Mouse (Mus musculus) embryonic facial prominence, embryonic 11.5 days (tissue): ENCODE results near the gene Ank3. TPM values are rescaled to one million over a fixed set of nuclear protein-coding genes. Genes with fewer than 3 reads are reported as not detected.

Experiments
- ATAC-seq: fragments of 200-750 bp; cut with Nextera tagmentation; replicated peaks from 2 replicates; pipeline ENCODE4 v1.8.0; 2017; ENCODE audit warnings: low read depth; ENCODE audit not compliant: insufficient number of reproducible peaks, low FRiP score, low TSS enrichment
- DNase-seq: peaks from one replicate; pipeline ENCODE4 v3.0.0-alpha.2; 2015; ENCODE audit warnings: low spot score
- H3K27ac ChIP-seq: fragments of 300-500 bp; sonication (generic); replicated peaks from 2 replicates; pipeline ENCODE4 v1.5.1; 2014; ENCODE audit warnings: mild to moderate bottlenecking, low read depth, low read length, control low read depth
- H3K27me3 ChIP-seq: fragments of 300-500 bp; sonication (generic); 2 replicates; pipeline ENCODE4 v1.6.1; 2014; ENCODE audit warnings: mild to moderate bottlenecking, low read length, moderate library complexity, mixed read lengths; ENCODE audit not compliant: control insufficient read depth, insufficient read depth
- H3K36me3 ChIP-seq: fragments of 300-500 bp; sonication (generic); replicated peaks from 2 replicates; pipeline ENCODE4 v1.6.1; 2014; ENCODE audit warnings: low read depth, mild to moderate bottlenecking, low read length, moderate library complexity, mixed read lengths; ENCODE audit not compliant: control insufficient read depth, insufficient read depth
- H3K4me1 ChIP-seq: fragments of 300-500 bp; sonication (generic); 2 replicates; pipeline ENCODE4 v1.6.1; 2014; ENCODE audit warnings: low read length, mixed read lengths; ENCODE audit not compliant: control insufficient read depth, insufficient read depth
- H3K4me2 ChIP-seq: fragments of 300-500 bp; sonication (generic); 2 replicates; pipeline ENCODE4 v1.6.1; 2014; ENCODE audit warnings: low read depth, mild to moderate bottlenecking, control low read depth, low read length, moderate library complexity
- H3K4me3 ChIP-seq: fragments of 300-500 bp; sonication (generic); 2 replicates; pipeline ENCODE4 v1.5.1; 2014; ENCODE audit warnings: low read depth, low read length, control low read depth
- H3K9ac ChIP-seq: fragments of 300-500 bp; sonication (generic); replicated peaks from 2 replicates; pipeline ENCODE4 v1.6.1; 2014; ENCODE audit warnings: mild to moderate bottlenecking, control low read depth, low read length
- H3K9me3 ChIP-seq: fragments of 300-500 bp; sonication (generic); replicated peaks from 2 replicates; pipeline ENCODE4 v1.6.1; 2016; ENCODE audit warnings: mild to moderate bottlenecking, low read length, inconsistent platforms, mixed read lengths; ENCODE audit not compliant: control insufficient read depth
- WGBS: fragments of 180-500 bp; shearing (Covaris S2); extraction: QIAGEN DNeasy Blood & Tissue Kit; methylation state at CpG from one replicate; pipeline ENCODE4 v1.1.7; 2014; 5-methylcytosine and 5-hydroxymethylcytosine counted together
- polyA plus RNA-seq: library from polyadenylated mRNA; unstranded; fragments of >200 nt; fragmentation: Nextera tagmentation; extraction: Ambion mirVana; gene quantifications from 2 replicates; pipeline ENCODE4 v1.2.1, GENCODE M21; 2014

The Ank3 gene
- polyA plus RNA-seq, 1 experiment from 2014 or later: 32.5 TPM

DNA sequence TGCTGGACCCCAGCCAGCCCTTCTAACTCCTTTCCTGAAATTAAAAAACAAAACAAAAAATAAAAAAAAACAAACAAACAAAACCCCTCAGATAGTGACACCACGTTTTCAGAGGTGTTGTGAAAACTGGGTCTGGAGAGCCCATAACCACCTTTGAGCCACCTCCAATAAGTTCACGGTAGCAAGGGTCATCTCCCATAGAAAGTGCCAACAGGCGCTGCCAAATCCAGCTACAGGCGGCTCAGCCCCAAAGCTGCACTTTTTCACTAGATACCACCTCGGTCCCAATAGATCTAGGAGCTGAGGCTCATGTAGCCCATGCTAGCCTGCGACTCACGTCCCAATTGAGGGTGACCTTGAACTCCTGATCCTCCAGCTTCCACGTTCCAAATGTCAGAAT is 547.7 kb downstream of the Ank3 start:
- H3K4me3 ChIP-seq: no peak overlapping the region
- WGBS: 87% methylated on average over 8 of the region's 8 CpGs
- no peak for DNase-seq
- no peaks in the 10 kb centered on the region for H3K36me3 ChIP-seq
- H3K4me2 ChIP-seq: no peak overlapping the region
- H3K4me1 ChIP-seq: no peaks in the 10 kb centered on the region
- H3K9me3 ChIP-seq: no peaks in the 10 kb centered on the region
- no peak overlapping the region for H3K27ac ChIP-seq
- H3K27me3 ChIP-seq: no peaks in the 10 kb centered on the region
- H3K9ac ChIP-seq: no peak overlapping the region
- ATAC-seq: no peak

- Histone ChIP-seq H3K4me2 (no peak overlapping the region), H3K36me3 (no peaks in the 10 kb centered on the region), H3K27ac (no peak overlapping the region), H3K9ac (no peak overlapping the region), H3K27me3 (no peaks in the 10 kb centered on the region), H3K4me3 (no peak overlapping the region), H3K9me3 (no peaks in the 10 kb centered on the region), H3K4me1 (no peaks in the 10 kb centered on the region)
- no peak for DNase-seq
- 90% methylated on average over 6 of the region's 6 CpGs for WGBS
- ATAC-seq: no peak
Measured at GRCm38 (mm10) chr10:69947093-69947492, 548.5 kb downstream of the Ank3 start.

- DNase-seq (no peak), ATAC-seq (no peak)
- no peak overlapping the region for H3K4me3 ChIP-seq
- H3K27ac ChIP-seq: no peak overlapping the region
- WGBS: 93% methylated on average over 11 of the region's 11 CpGs
- H3K9ac ChIP-seq: no peak overlapping the region
- no peaks in the 10 kb centered on the region for H3K36me3 ChIP-seq
- H3K4me2 ChIP-seq: no peak overlapping the region
- no peaks in the 10 kb centered on the region for H3K9me3 ChIP-seq
- H3K27me3 ChIP-seq: no peaks in the 10 kb centered on the region
- H3K4me1 ChIP-seq: no peaks in the 10 kb centered on the region
Measured at GRCm38 (mm10) chr10:69950236-69950918, 551.8 kb downstream of the Ank3 start.

DNA sequence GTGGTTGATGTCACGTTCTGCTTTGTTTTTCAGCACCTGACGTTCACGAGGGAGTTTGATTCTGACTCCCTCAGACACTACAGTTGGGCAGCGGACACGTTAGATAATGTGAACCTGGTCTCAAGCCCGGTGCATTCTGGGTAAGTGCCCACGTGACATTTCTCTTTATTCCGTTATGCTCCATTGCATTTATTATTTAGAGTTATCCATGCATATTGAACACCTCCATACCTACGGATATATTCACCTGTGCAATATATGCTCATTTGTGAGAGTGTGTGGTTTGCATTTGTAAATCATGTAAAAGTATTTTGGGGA is 552.3 kb downstream of the Ank3 start:
- no peak for DNase-seq
- no peaks in the 10 kb centered on the region for H3K36me3 ChIP-seq
- H3K4me1 ChIP-seq: no peaks in the 10 kb centered on the region
- no peaks in the 10 kb centered on the region for H3K9me3 ChIP-seq
- no peak overlapping the region for H3K4me3 ChIP-seq
- no peaks in the 10 kb centered on the region for H3K27me3 ChIP-seq
- no peak for ATAC-seq
- H3K9ac ChIP-seq: no peak overlapping the region
- H3K4me2 ChIP-seq: no peak overlapping the region
- H3K27ac ChIP-seq: no peak overlapping the region
- WGBS: 93% methylated on average over 9 of the region's 9 CpGs

- DNase-seq (no peak), ATAC-seq (no peak)
- Histone ChIP-seq H3K9me3 (no peaks in the 10 kb centered on the region), H3K9ac (no peak overlapping the region), H3K36me3 (no peaks in the 10 kb centered on the region), H3K4me2 (no peak overlapping the region), H3K4me3 (no peak overlapping the region), H3K27ac (no peak overlapping the region), H3K27me3 (no peaks in the 10 kb centered on the region), H3K4me1 (no peaks in the 10 kb centered on the region)
- WGBS: 87% methylated on average over 4 of the region's 4 CpGs
Measured at GRCm38 (mm10) chr10:69951426-69951825, 552.9 kb downstream of the Ank3 start.

- 90% methylated on average over 1 of the region's 1 CpGs for WGBS
- no peaks in the 10 kb centered on the region for H3K4me1 ChIP-seq
- ATAC-seq: no peak
- H3K4me2 ChIP-seq: no peak overlapping the region
- DNase-seq: no peak
- no peak overlapping the region for H3K9ac ChIP-seq
- H3K9me3 ChIP-seq: no peaks in the 10 kb centered on the region
- no peak overlapping the region for H3K27ac ChIP-seq
- no peak overlapping the region for H3K4me3 ChIP-seq
- H3K27me3 ChIP-seq: no peaks in the 10 kb centered on the region
- H3K36me3 ChIP-seq: no peaks in the 10 kb centered on the region
Measured at GRCm38 (mm10) chr10:69952316-69952715, 553.7 kb downstream of the Ank3 start.

DNA sequence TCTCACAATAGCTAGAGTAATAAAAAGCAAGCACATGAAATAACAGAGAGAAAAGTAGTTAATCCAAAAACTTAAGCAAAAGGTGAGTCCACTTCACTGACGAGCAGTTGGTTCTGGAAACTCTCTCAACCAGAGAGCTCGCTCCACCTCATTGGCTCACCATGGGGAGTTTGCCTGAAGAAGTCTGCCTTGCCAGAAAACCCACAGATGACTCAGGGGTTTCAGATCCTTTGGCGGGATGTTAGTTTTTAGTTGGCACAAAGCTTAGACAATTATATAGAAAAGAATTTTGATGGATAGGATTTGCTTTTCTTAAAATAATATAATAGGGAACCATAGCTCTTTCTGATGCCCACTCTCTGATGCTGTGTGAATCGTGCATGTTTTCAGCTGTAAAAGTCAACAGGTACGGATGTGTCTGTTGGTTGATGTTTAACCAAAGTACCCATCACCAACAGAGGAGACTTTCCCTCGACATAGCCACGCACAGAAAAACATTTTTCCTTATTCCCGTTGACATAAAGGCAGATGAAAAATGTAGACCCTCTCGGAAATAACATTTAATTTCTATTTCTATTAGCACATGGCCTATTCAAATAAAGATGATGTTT is 556.2 kb downstream of the Ank3 start:
- no peaks in the 10 kb centered on the region for H3K36me3 ChIP-seq
- no peaks in the 10 kb centered on the region for H3K9me3 ChIP-seq
- no peaks in the 10 kb centered on the region for H3K4me1 ChIP-seq
- ATAC-seq: no peak
- 92% methylated on average over 9 of the region's 9 CpGs for WGBS
- no peak overlapping the region for H3K4me3 ChIP-seq
- no peaks in the 10 kb centered on the region for H3K27me3 ChIP-seq
- H3K27ac ChIP-seq: no peak overlapping the region
- DNase-seq: no peak
- H3K9ac ChIP-seq: no peak overlapping the region
- no peak overlapping the region for H3K4me2 ChIP-seq

- DNase-seq: no peak
- Histone ChIP-seq H3K4me3 (no peak overlapping the region), H3K4me1 (no peaks in the 10 kb centered on the region; the same call in 1 of the 2 replicates), H3K9me3 (no peaks in the 10 kb centered on the region), H3K9ac (no peak overlapping the region), H3K36me3 (no peaks in the 10 kb centered on the region), H3K27me3 (no peaks in the 10 kb centered on the region), H3K4me2 (no peak overlapping the region), H3K27ac (no peak overlapping the region)
- no peak for ATAC-seq
- WGBS: 87% methylated on average over 7 of the region's 7 CpGs
Measured at GRCm38 (mm10) chr10:69962226-69962625, 563.7 kb downstream of the Ank3 start.
